In the genomic region with DNA sequence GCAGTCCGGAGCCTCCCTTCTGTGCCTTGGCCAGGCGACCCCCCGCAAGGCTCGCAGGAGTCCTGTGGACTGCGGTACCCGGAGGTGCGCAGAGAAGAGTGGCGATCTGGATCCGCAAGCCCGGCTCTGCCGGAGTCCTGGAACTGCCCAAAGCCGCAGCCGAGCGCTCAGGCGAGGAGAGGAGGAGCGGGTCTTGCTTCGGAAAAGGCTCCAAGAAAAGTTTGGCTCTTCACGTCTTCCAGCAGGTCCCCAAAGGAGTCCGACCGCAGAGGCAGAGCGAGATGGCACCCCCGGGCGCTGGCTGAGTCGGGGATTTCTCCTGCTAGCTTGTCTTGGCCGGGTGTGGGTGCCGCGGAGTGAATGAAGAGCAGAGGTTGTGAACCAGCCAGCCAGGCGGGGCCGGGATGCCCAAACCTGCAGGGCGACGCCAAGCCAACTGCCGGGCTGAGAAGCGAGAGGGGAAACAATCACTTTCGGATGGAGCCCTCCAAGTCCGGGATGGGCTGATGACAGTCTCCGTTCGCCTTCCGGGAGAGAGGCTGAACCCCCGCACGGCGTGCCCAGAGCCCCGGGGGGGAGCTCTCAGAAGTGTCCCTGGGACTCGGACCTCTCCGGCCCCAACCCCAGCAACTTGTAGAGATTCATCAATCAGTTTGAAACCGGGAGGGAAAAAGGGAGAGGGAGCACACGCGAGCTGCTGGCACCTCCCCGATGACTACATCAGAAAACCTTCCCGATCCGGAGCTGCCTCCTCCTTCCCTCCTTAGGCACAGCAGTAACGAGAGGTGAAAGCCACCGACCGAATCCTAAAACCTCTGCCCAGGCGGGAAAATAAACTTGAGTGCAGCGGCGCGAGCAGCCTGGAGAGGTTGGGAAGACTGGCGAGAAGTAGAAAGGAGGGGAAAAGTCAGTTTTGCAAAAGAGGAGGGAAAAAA, we compare ENCODE assay signal across 8 mouse cellular contexts. TPM values are rescaled to one million over a fixed set of nuclear protein-coding genes. Genes with fewer than 3 reads are reported as not detected.
DNase-seq lines count a peak whose midpoint lies in the region; ATAC-seq and TF ChIP-seq lines count a peak whose summit lies in the region.

No protein-coding gene starts in this region.

- H3K9me3 ChIP-seq in forebrain, embryonic 15.5 days: no peaks in the 10 kb centered on the region

- peak; percentile 20 for ATAC-seq in forebrain, embryonic 15.5 days (replicated peaks)

- intact Hi-C loops in heart, postnatal 25 days (cut with DNase I): loop anchor here (5.0 kb wide), 1 partner anchor 100 kb away; no protein-coding TSS in a partner anchor

- peaks cover 19% of the 10 kb centered on the region; the same call in 1 of the 2 replicates for H3K27me3 ChIP-seq in forebrain, embryonic 15.5 days

- TF ChIP-seq CTCF in lung, adult 2 months (IDR thresholded peaks at IDR 0.05; ENCODE audit: insufficient read depth, low read length): no peak

- peak overlapping the region; percentile 98 for H3K4me2 ChIP-seq in forebrain, embryonic 15.5 days (replicated peaks)

- DNase-seq in ES-CJ7 (ENCODE audit: low read depth, low spot score): peak; percentile 74
- DNase-seq in heart, postnatal 25 days (ENCODE audit: low spot score): peak; percentile 26
- peak; percentile 8 to 34 for DNase-seq in layer of hippocampus, adult 18-20 months (ENCODE audit: low spot score in 2 of 2)
- DNase-seq in lung, adult 2 months: peak; percentile 68
- DNase-seq in ovary, adult 18-20 months (ENCODE audit: low spot score): peak; percentile 28
- DNase-seq in thymus, postnatal 36 days: peak; percentile 6 to 23

- peaks cover 2% of the 10 kb centered on the region; the same call in 1 of the 2 replicates for H3K4me1 ChIP-seq in brown adipose tissue, adult 24 weeks (ENCODE audit: control insufficient read depth, insufficient read depth, insufficient read length, low read length)
- H3K4me1 ChIP-seq in forebrain, embryonic 15.5 days: peaks cover 20% of the 10 kb centered on the region
- peaks cover 3% of the 10 kb centered on the region; the same call in 1 of the 2 replicates for H3K4me1 ChIP-seq in lung, adult 2 months (ENCODE audit: control insufficient read depth, insufficient read depth, low read length)

- H3K9ac ChIP-seq in forebrain, embryonic 15.5 days (replicated peaks): peak overlapping the region; percentile 78

- H3K36me3 ChIP-seq in forebrain, embryonic 15.5 days: no peaks in the 10 kb centered on the region

- under 1% methylated on average over 58 of the region's 58 CpGs for WGBS in forebrain, embryonic 15.5 days
- under 1% methylated on average over 58 of the region's 58 CpGs for WGBS in lung, adult 2 months

- peak overlapping the region; percentile 68 for H3K4me3 ChIP-seq in brown adipose tissue, adult 24 weeks (ENCODE audit: insufficient read depth, low read depth, low read length)
- peak overlapping the region; percentile 75 for H3K4me3 ChIP-seq in forebrain, embryonic 15.5 days
- peak overlapping the region; percentile 75 for H3K4me3 ChIP-seq in lung, adult 2 months (replicated peaks; ENCODE audit: extremely low read depth, low read depth, low read length)

- peak overlapping the region; percentile 53 for H3K27ac ChIP-seq in brown adipose tissue, adult 24 weeks (replicated peaks; ENCODE audit: low read depth, low read length)
- H3K27ac ChIP-seq in forebrain, embryonic 15.5 days (replicated peaks): peak overlapping the region; percentile 86

- no peak for TF ChIP-seq POLR2A in lung, adult 2 months (IDR thresholded peaks at IDR 0.05; ENCODE audit: borderline replicate concordance, extremely low read depth, low read depth, low read length)

RNA-seq across cellular contexts. Expression of gene Efna5, which starts 0.9 kb away (rescaled TPM):
- 12.5 and 13.1 TPM in 2 replicates for polyA plus RNA-seq in brown adipose tissue, adult 24 weeks (2012; ENCODE audit: insufficient read depth, insufficient read length, missing spikeins)
- polyA plus RNA-seq in forebrain, embryonic 15.5 days (2015; fragmentation: Nextera tagmentation; extraction: Ambion mirVana): 19.7 and 24.6 TPM in 2 replicates
- 10 to 100 TPM; 21.0 to 23.0 TPM for total RNA-seq in heart, postnatal 25 days (2021)
- total RNA-seq in layer of hippocampus, adult 18-20 months (2021): 1 to 10 TPM; 8.2 to 9.8 TPM
- polyA plus RNA-seq in lung, adult 2 months (2012; rRNA removed): 1.5 and 2.3 TPM in 2 replicates

Comparison
In these comparisons a context has a peak if more than half of its experiments do, and no peak if none do; other contexts are left out.
1. Peak in every context shown above with its lines: DNase-seq, ATAC-seq, H3K4me3 ChIP-seq and H3K27ac ChIP-seq.
2. DNase-seq: peak in every context shown above with its lines; median percentile 74 in ES-CJ7; 68 in lung, adult 2 months; 28 in ovary, adult 18-20 months; 26 in heart, postnatal 25 days; 21 in layer of hippocampus, adult 18-20 months; 14 in thymus, postnatal 36 days.